ENCODE assay signal across 12 mouse cellular contexts in genomic region chr13:98317911-98318310, GRCm38 (mm10). TPM values are rescaled to one million over a fixed set of nuclear protein-coding genes. Genes with fewer than 3 reads are reported as not detected.
DNase-seq lines count a peak whose midpoint lies in the region; ATAC-seq and TF ChIP-seq lines count a peak whose summit lies in the region.
"Had no signal": no experiment of that assay in that cellular context is flagged by ENCODE, and none has a peak within 500 bp of the region (broad histone marks: within the 10 kb centered on the region; RNA-seq: fewer than 3 reads in every experiment).

No protein-coding gene starts in this region.

- 88% methylated on average over 6 of the region's 6 CpGs for WGBS in intestine, embryonic 14.5 days
- 89% methylated on average over 6 of the region's 6 CpGs for WGBS in intestine, embryonic 15.5 days
- 92% methylated on average over 6 of the region's 6 CpGs for WGBS in forebrain, embryonic 15.5 days
- 75% methylated on average over 6 of the region's 6 CpGs for whole genome bisulfite sequencing in liver, postnatal 0 days (ENCODE audit: insufficient replicate concordance)

- H3K9ac ChIP-seq in intestine, embryonic 14.5 days (ENCODE audit: low read length): no peak overlapping the region
- H3K9ac ChIP-seq in intestine, embryonic 15.5 days: no peak overlapping the region
- no peak overlapping the region; the same call in 1 of the 2 replicates for H3K9ac ChIP-seq in forebrain, embryonic 15.5 days (replicated peaks)
- no peak overlapping the region for H3K9ac ChIP-seq in liver, postnatal 0 days (replicated peaks)

- no peak overlapping the region; the same call in 1 of the 2 replicates for H3K4me3 ChIP-seq in intestine, embryonic 14.5 days (ENCODE audit: low read depth, low read length)
- no peak overlapping the region for H3K4me3 ChIP-seq in intestine, embryonic 15.5 days (replicated peaks)
- H3K4me3 ChIP-seq in G1E (ENCODE audit: low read depth, low read length): peak overlapping the region; percentile 92; the same call in 1 of the 2 replicates
- no peak overlapping the region for H3K4me3 ChIP-seq in forebrain, embryonic 15.5 days
- peak overlapping the region; percentile 99 for H3K4me3 ChIP-seq in liver, postnatal 0 days (ENCODE audit: low read depth, low read length)

- no peak for ATAC-seq in intestine, embryonic 14.5 days (replicated peaks; ENCODE audit: low FRiP score, low TSS enrichment, low read depth)
- no peak for ATAC-seq in intestine, embryonic 15.5 days
- no peak for ATAC-seq in G1E (ENCODE audit: extremely low read depth, insufficient number of reproducible peaks, low FRiP score, poor library complexity, severe bottlenecking)
- no peak for ATAC-seq in forebrain, embryonic 15.5 days (replicated peaks)
- no peak for ATAC-seq in liver, postnatal 0 days

- no peaks in the 10 kb centered on the region for H3K27me3 ChIP-seq in intestine, embryonic 14.5 days (replicated peaks; ENCODE audit: control insufficient read depth, insufficient read depth, low read length)
- H3K27me3 ChIP-seq in intestine, embryonic 15.5 days (replicated peaks): no peaks in the 10 kb centered on the region
- no peaks in the 10 kb centered on the region for H3K27me3 ChIP-seq in G1E (ENCODE audit: insufficient read depth, low read length)
- no peaks in the 10 kb centered on the region for H3K27me3 ChIP-seq in forebrain, embryonic 15.5 days
- no peaks in the 10 kb centered on the region for H3K27me3 ChIP-seq in liver, postnatal 0 days (ENCODE audit: insufficient read depth, low read length)

- DNase-seq in intestine, embryonic 14.5 days (ENCODE audit: low spot score): no peak
- no peak for DNase-seq in G1E (ENCODE audit: low spot score)
- no peak for DNase-seq in liver, postnatal 0 days
- no peak for DNase-seq in adrenal gland, postnatal 10 days
- DNase-seq in testis, postnatal 10 days (ENCODE audit: low spot score): no peak
- no peak for DNase-seq in cerebellum, adult 11 months
- DNase-seq: heart, adult 2 months had no signal

- H3K27ac ChIP-seq in intestine, embryonic 14.5 days (ENCODE audit: low read depth): no peak overlapping the region
- H3K27ac ChIP-seq in intestine, embryonic 15.5 days: no peak overlapping the region
- no peak overlapping the region for H3K27ac ChIP-seq in forebrain, embryonic 15.5 days (replicated peaks)
- no peak overlapping the region for H3K27ac ChIP-seq in liver, postnatal 0 days (ENCODE audit: low read depth)

- no peak for TF ChIP-seq EP300 in liver, postnatal 0 days (IDR thresholded peaks at IDR 0.05; ENCODE audit: low read depth)

- peaks cover 11% of the 10 kb centered on the region for H3K4me1 ChIP-seq in intestine, embryonic 14.5 days (replicated peaks; ENCODE audit: control insufficient read depth, insufficient read depth, low read length)
- H3K4me1 ChIP-seq in intestine, embryonic 15.5 days (replicated peaks): peaks cover 6% of the 10 kb centered on the region
- peaks cover 23% of the 10 kb centered on the region for H3K4me1 ChIP-seq in G1E (ENCODE audit: insufficient read depth, low read depth, low read length)
- H3K4me1 ChIP-seq in forebrain, embryonic 15.5 days: peaks cover 26% of the 10 kb centered on the region
- H3K4me1 ChIP-seq in liver, postnatal 0 days (ENCODE audit: insufficient read depth): peaks cover 19% of the 10 kb centered on the region

- no peaks in the 10 kb centered on the region for H3K9me3 ChIP-seq in intestine, embryonic 14.5 days (ENCODE audit: control insufficient read depth, low read length)
- H3K9me3 ChIP-seq in intestine, embryonic 15.5 days: no peaks in the 10 kb centered on the region
- H3K9me3 ChIP-seq in G1E (replicated peaks): no peaks in the 10 kb centered on the region
- no peaks in the 10 kb centered on the region for H3K9me3 ChIP-seq in forebrain, embryonic 15.5 days
- H3K9me3 ChIP-seq in liver, postnatal 0 days (ENCODE audit: low read length): no peaks in the 10 kb centered on the region

- peak overlapping the region; percentile 64 for H3K4me2 ChIP-seq in intestine, embryonic 14.5 days (ENCODE audit: low read length)
- H3K4me2 ChIP-seq in intestine, embryonic 15.5 days (replicated peaks): no peak overlapping the region
- peak overlapping the region; percentile 72; the same call in 1 of the 2 replicates for H3K4me2 ChIP-seq in forebrain, embryonic 15.5 days (replicated peaks)
- peak overlapping the region; percentile 83 for H3K4me2 ChIP-seq in liver, postnatal 0 days (ENCODE audit: low read depth, low read length)

- no peak for TF ChIP-seq CTCF in G1E (IDR thresholded peaks at IDR 0.05; ENCODE audit: low read depth, low read length)
- no peak for TF ChIP-seq CTCF in liver, postnatal 0 days (IDR thresholded peaks at IDR 0.05; ENCODE audit: low read depth)

- peaks cover 17% of the 10 kb centered on the region for H3K36me3 ChIP-seq in intestine, embryonic 14.5 days (ENCODE audit: control insufficient read depth, insufficient read depth, low read length)
- 0 out of 2 replicates have a peak, but pooled peaks cover 6% of the 10 kb centered on the region for H3K36me3 ChIP-seq in intestine, embryonic 15.5 days
- H3K36me3 ChIP-seq in G1E (replicated peaks): peaks cover 34% of the 10 kb centered on the region
- H3K36me3 ChIP-seq in forebrain, embryonic 15.5 days: peaks cover 16% of the 10 kb centered on the region
- H3K36me3 ChIP-seq in liver, postnatal 0 days (replicated peaks; ENCODE audit: insufficient read depth, low read length): peaks cover 13% of the 10 kb centered on the region

RNA-seq across cellular contexts. Expression of gene Btf3, which starts 1.1 kb away (rescaled TPM):
- polyA plus RNA-seq in intestine, embryonic 14.5 days (2014; fragmentation: Nextera tagmentation; extraction: Ambion mirVana): 708 and 729 TPM in 2 replicates
- 620 and 754 TPM in 2 replicates for polyA plus RNA-seq in intestine, embryonic 15.5 days (2015; fragmentation: Nextera tagmentation; extraction: Ambion mirVana)
- total RNA-seq in G1E (2014; fragmentation: Nextera tagmentation) (982 and 1,121 TPM in 2 replicates), G1E (2017) (2,215 and 2,347 TPM in 2 replicates)
- 141 and 144 TPM in 2 replicates for polyA plus RNA-seq in G1E (2012)
- polyA plus RNA-seq in forebrain, embryonic 15.5 days (2015; fragmentation: Nextera tagmentation; extraction: Ambion mirVana): 585 and 597 TPM in 2 replicates
- polyA plus RNA-seq in liver, postnatal 0 days (2015; fragmentation: Nextera tagmentation; extraction: Ambion mirVana): 306 and 312 TPM in 2 replicates
- 100 to 1,000 TPM; 361 to 381 TPM for total RNA-seq in adrenal gland, postnatal 10 days (2021)

RNA-seq across cellular contexts. Expression of gene Foxd1, which starts 36.1 kb away (rescaled TPM):
- not detected in 2 replicates for polyA plus RNA-seq in intestine, embryonic 14.5 days (2014; fragmentation: Nextera tagmentation; extraction: Ambion mirVana)
- polyA plus RNA-seq in intestine, embryonic 15.5 days (2015; fragmentation: Nextera tagmentation; extraction: Ambion mirVana): 0.03 TPM in 1 of 2 replicates, not detected in the other
- total RNA-seq in G1E (2014; fragmentation: Nextera tagmentation) (not detected in 2 replicates), G1E (2017) (0.05 TPM in 1 of 2 replicates, not detected in the other)
- not detected in 2 replicates for polyA plus RNA-seq in G1E (2012)
- 0.55 and 0.56 TPM in 2 replicates for polyA plus RNA-seq in forebrain, embryonic 15.5 days (2015; fragmentation: Nextera tagmentation; extraction: Ambion mirVana)
- polyA plus RNA-seq in liver, postnatal 0 days (2015; fragmentation: Nextera tagmentation; extraction: Ambion mirVana): not detected in 2 replicates
- 1 to 10 TPM in 1 of 2 experiments, under 1 TPM in 1; 0.72 to 1.1 TPM for total RNA-seq in adrenal gland, postnatal 10 days (2021)
- total RNA-seq: megakaryocyte, adult 5-6 weeks had no signal

RNA-seq across cellular contexts. Expression of gene Gm21976, which starts 38.2 kb away (rescaled TPM):
- polyA plus RNA-seq in intestine, embryonic 14.5 days (2014; fragmentation: Nextera tagmentation; extraction: Ambion mirVana): not detected in 2 replicates
- polyA plus RNA-seq in intestine, embryonic 15.5 days (2015; fragmentation: Nextera tagmentation; extraction: Ambion mirVana): not detected in 2 replicates
- total RNA-seq in G1E (2014; fragmentation: Nextera tagmentation) (not detected in 2 replicates), G1E (2017) (not detected in 2 replicates)
- polyA plus RNA-seq in G1E (2012): not detected in 2 replicates
- polyA plus RNA-seq in forebrain, embryonic 15.5 days (2015; fragmentation: Nextera tagmentation; extraction: Ambion mirVana): not detected in 2 replicates
- not detected in 2 replicates for polyA plus RNA-seq in liver, postnatal 0 days (2015; fragmentation: Nextera tagmentation; extraction: Ambion mirVana)
- not detected for total RNA-seq in adrenal gland, postnatal 10 days (2021)
- total RNA-seq: heart, adult 2 months; layer of hippocampus, adult 8-10 months; megakaryocyte, adult 5-6 weeks had no signal
- polyA plus RNA-seq: heart, adult 2 months; thymus, postnatal 0 days had no signal

RNA-seq across cellular contexts. Expression of gene Ankra2, which starts 55.0 kb away (rescaled TPM):
- 26.4 and 29.0 TPM in 2 replicates for polyA plus RNA-seq in intestine, embryonic 14.5 days (2014; fragmentation: Nextera tagmentation; extraction: Ambion mirVana)
- polyA plus RNA-seq in intestine, embryonic 15.5 days (2015; fragmentation: Nextera tagmentation; extraction: Ambion mirVana): 22.2 and 22.5 TPM in 2 replicates
- total RNA-seq in G1E (2014; fragmentation: Nextera tagmentation): 19.8 and 29.0 TPM in 2 replicates
- total RNA-seq in G1E (2017): 50.0 and 53.0 TPM in 2 replicates
- 16.3 and 20.9 TPM in 2 replicates for polyA plus RNA-seq in G1E (2012)
- 59.9 and 62.5 TPM in 2 replicates for polyA plus RNA-seq in forebrain, embryonic 15.5 days (2015; fragmentation: Nextera tagmentation; extraction: Ambion mirVana)
- polyA plus RNA-seq in liver, postnatal 0 days (2015; fragmentation: Nextera tagmentation; extraction: Ambion mirVana): 8.5 and 8.6 TPM in 2 replicates
- total RNA-seq in adrenal gland, postnatal 10 days (2021): 10 to 100 TPM; 22.7 to 26.9 TPM

RNA-seq across cellular contexts. Expression of gene Utp15, which starts 55.1 kb away (rescaled TPM):
- polyA plus RNA-seq in intestine, embryonic 14.5 days (2014; fragmentation: Nextera tagmentation; extraction: Ambion mirVana): 39.6 and 44.3 TPM in 2 replicates
- polyA plus RNA-seq in intestine, embryonic 15.5 days (2015; fragmentation: Nextera tagmentation; extraction: Ambion mirVana): 34.0 and 35.7 TPM in 2 replicates
- 49.2 and 51.6 TPM in 2 replicates for total RNA-seq in G1E (2014; fragmentation: Nextera tagmentation)
- total RNA-seq in G1E (2017): 73.7 and 81.2 TPM in 2 replicates
- 21.3 and 22.4 TPM in 2 replicates for polyA plus RNA-seq in G1E (2012)
- polyA plus RNA-seq in forebrain, embryonic 15.5 days (2015; fragmentation: Nextera tagmentation; extraction: Ambion mirVana): 32.8 and 34.4 TPM in 2 replicates
- polyA plus RNA-seq in liver, postnatal 0 days (2015; fragmentation: Nextera tagmentation; extraction: Ambion mirVana): 5.7 and 7.5 TPM in 2 replicates
- 10 to 100 TPM; 16.4 TPM for total RNA-seq in adrenal gland, postnatal 10 days (2021)

Comparison
In these comparisons a context has a peak if more than half of its experiments do, and no peak if none do; other contexts are left out.
1. H3K4me3 ChIP-seq: peak in G1E (single experiment) and liver, postnatal 0 days (single experiment); none in intestine, embryonic 14.5 days (single experiment), intestine, embryonic 15.5 days (single experiment) and forebrain, embryonic 15.5 days (single experiment).